Mouse (Mus musculus): ENCODE data around the gene Tbc1d22b. TPM values are rescaled to one million over a fixed set of nuclear protein-coding genes. Genes with fewer than 3 reads are reported as not detected.

Tbc1d22b gene
- polyA plus RNA-seq, 1 experiment, result not detected

DNA sequence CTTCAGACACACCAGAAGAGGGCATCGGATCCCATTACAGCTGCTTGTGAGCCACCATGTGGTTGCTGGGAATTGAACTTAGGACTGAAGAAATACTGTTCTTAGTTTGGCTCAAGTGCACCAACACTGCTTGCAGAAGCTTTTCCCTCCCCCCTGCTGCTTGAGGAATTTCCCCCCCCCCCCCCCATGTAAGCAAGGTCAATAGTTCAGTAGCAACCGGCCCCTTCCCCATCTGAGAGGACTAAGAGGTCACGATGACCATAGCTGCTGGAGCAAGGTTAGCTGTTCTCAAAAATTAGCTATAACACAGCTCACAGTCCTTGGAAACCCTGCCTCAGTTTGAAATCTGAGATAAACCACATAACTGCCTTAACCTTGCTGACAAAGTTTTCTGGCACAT lies 92.6 kb downstream of the Tbc1d22b start:
- peaks cover 3% of the 10 kb centered on the region; the same call in 1 of the 2 replicates for H3K4me1 ChIP-seq (ENCODE audit: control insufficient read depth, insufficient read depth, low read length)
- TF ChIP-seq CTCF (IDR thresholded peaks at IDR 0.05; ENCODE audit: insufficient read depth, low read depth, low read length), result no peak
- no peak for TF ChIP-seq POLR2A (IDR thresholded peaks at IDR 0.05; ENCODE audit: insufficient read depth, low read depth, low read length)
- 85% methylated on average over 3 of the region's 3 CpGs for WGBS
- no peak overlapping the region for H3K27ac ChIP-seq (ENCODE audit: insufficient read depth, low read depth, low read length)
- no peak overlapping the region for H3K4me3 ChIP-seq (ENCODE audit: insufficient read depth, low read depth, low read length)

Other genes starting within 250 kb of the Tbc1d22b start
- gene Pi16, start 232.1 kb upstream of the Tbc1d22b start, polyA plus RNA-seq (2012; ENCODE audit: insufficient read depth, insufficient read length, low replicate concordance, missing spikeins), result not detected in 2 replicates
- not detected in 2 replicates for gene Mtch1, start 201.9 kb upstream of the Tbc1d22b start, polyA plus RNA-seq (2012; ENCODE audit: insufficient read depth, insufficient read length, low replicate concordance, missing spikeins)
- not detected in 2 replicates for gene Fgd2, start 188.9 kb upstream of the Tbc1d22b start, polyA plus RNA-seq (2012; ENCODE audit: insufficient read depth, insufficient read length, low replicate concordance, missing spikeins)
- not detected in 2 replicates for gene Pim1, start 59.0 kb upstream of the Tbc1d22b start, polyA plus RNA-seq (2012; ENCODE audit: insufficient read depth, insufficient read length, low replicate concordance, missing spikeins)
- gene Gm17657, start 147 bp upstream of the Tbc1d22b start, polyA plus RNA-seq (2012; ENCODE audit: insufficient read depth, insufficient read length, low replicate concordance, missing spikeins), result not detected in 2 replicates
- not detected in 2 replicates for gene Tmem217, start 2.6 kb downstream of the Tbc1d22b start, polyA plus RNA-seq (2012; ENCODE audit: insufficient read depth, insufficient read length, low replicate concordance, missing spikeins)
- gene Rnf8, start 65.0 kb downstream of the Tbc1d22b start, polyA plus RNA-seq (2012; ENCODE audit: insufficient read depth, insufficient read length, low replicate concordance, missing spikeins), result not detected in 2 replicates
- not detected in 2 replicates for gene Gm28043, start 65.1 kb downstream of the Tbc1d22b start, polyA plus RNA-seq (2012; ENCODE audit: insufficient read depth, insufficient read length, low replicate concordance, missing spikeins)
- gene Cmtr1, start 110.8 kb downstream of the Tbc1d22b start, polyA plus RNA-seq (2012; ENCODE audit: insufficient read depth, insufficient read length, low replicate concordance, missing spikeins), result 491 TPM in 1 of 2 replicates, not detected in the other
- gene Ccdc167, start 167.3 kb downstream of the Tbc1d22b start, polyA plus RNA-seq (2012; ENCODE audit: insufficient read depth, insufficient read length, low replicate concordance, missing spikeins), result not detected in 2 replicates

All from olfactory bulb, adult 2 months (tissue).